Mouse (Mus musculus) hindbrain, embryonic 15.5 days (tissue): ENCODE measurements at regions not wholly inside any gene's neighbourhood (a gene's known extent, or its start where the extent isn't known, plus 50 kb on each side); places are given as distances from the start of the nearest gene placed in this dataset.

ENCODE experiments used
- ATAC-seq: fragments of 200-750 bp; cut with Nextera tagmentation; 2 replicates; pipeline ENCODE4 v1.8.0; 2017; ENCODE audit warnings: low read depth, moderate number of reproducible peaks, moderate TSS enrichment; ENCODE audit not compliant: low FRiP score
- H3K27ac ChIP-seq: fragments of 300-500 bp; sonication (generic); replicated peaks from 2 replicates; pipeline ENCODE4 v1.5.1; 2015; ENCODE audit warnings: mild to moderate bottlenecking, inconsistent platforms
- H3K27me3 ChIP-seq: fragments of 300-500 bp; sonication (generic); 2 replicates; pipeline ENCODE4 v1.6.1; 2015; ENCODE audit warnings: control low read depth, inconsistent platforms
- H3K36me3 ChIP-seq: fragments of 300-500 bp; sonication (generic); 2 replicates; pipeline ENCODE4 v1.6.1; 2015; ENCODE audit warnings: control low read depth, inconsistent platforms
- H3K4me1 ChIP-seq: fragments of 300-500 bp; sonication (generic); replicated peaks from 2 replicates; pipeline ENCODE4 v1.6.1; 2015; ENCODE audit warnings: control low read depth, inconsistent platforms
- H3K4me2 ChIP-seq: fragments of 300-500 bp; sonication (generic); 2 replicates; pipeline ENCODE4 v1.6.1; 2015; ENCODE audit warnings: moderate library complexity, mild to moderate bottlenecking, inconsistent platforms
- H3K4me3 ChIP-seq: fragments of 300-500 bp; sonication (generic); 2 replicates; pipeline ENCODE4 v1.5.1; 2015; ENCODE audit warnings: mild to moderate bottlenecking, inconsistent platforms
- H3K9ac ChIP-seq: fragments of 300-500 bp; sonication (generic); 2 replicates; pipeline ENCODE4 v1.6.1; 2015; ENCODE audit warnings: inconsistent platforms
- H3K9me3 ChIP-seq: fragments of 300-500 bp; sonication (generic); 2 replicates; pipeline ENCODE4 v1.6.1; 2016; ENCODE audit warnings: control low read depth, inconsistent platforms
- WGBS: fragments of 180-500 bp; shearing (Covaris S2); methylation state at CpG from one replicate; pipeline ENCODE4 v1.1.7; 2015; 5-methylcytosine and 5-hydroxymethylcytosine counted together

- Histone ChIP-seq H3K9me3 (no peaks in the 10 kb centered on the region), H3K36me3 (no peaks in the 10 kb centered on the region), H3K27ac (no peak overlapping the region), H3K4me3 (no peak overlapping the region), H3K9ac (no peak overlapping the region), H3K4me1 (no peaks in the 10 kb centered on the region), H3K4me2 (no peak overlapping the region), H3K27me3 (no peaks in the 10 kb centered on the region)
- 60% methylated on average over 4 of the region's 4 CpGs for WGBS
- ATAC-seq: no peak
Observed at GRCm38 (mm10) chr14:102469326-102469725, 513.1 kb downstream of the Kctd12 start.

- WGBS: 67% methylated on average over 1 of the region's 1 CpGs
- Histone ChIP-seq H3K27ac (no peak overlapping the region), H3K4me1 (no peaks in the 10 kb centered on the region), H3K27me3 (no peaks in the 10 kb centered on the region), H3K4me3 (no peak overlapping the region), H3K9me3 (no peaks in the 10 kb centered on the region), H3K9ac (no peak overlapping the region), H3K36me3 (no peaks in the 10 kb centered on the region), H3K4me2 (no peak overlapping the region)
- ATAC-seq: no peak
Observed at GRCm38 (mm10) chr14:102461001-102461400, 521.4 kb downstream of the Kctd12 start.

- Histone ChIP-seq H3K4me1 (no peaks in the 10 kb centered on the region), H3K4me3 (no peak overlapping the region), H3K27me3 (no peaks in the 10 kb centered on the region), H3K9me3 (no peaks in the 10 kb centered on the region), H3K27ac (no peak overlapping the region), H3K4me2 (no peak overlapping the region), H3K9ac (no peak overlapping the region), H3K36me3 (no peaks in the 10 kb centered on the region)
- 36% methylated on average over 2 of the region's 2 CpGs for WGBS
- no peak for ATAC-seq
Observed at GRCm38 (mm10) chr14:102439738-102440137, 542.7 kb downstream of the Kctd12 start.

- Histone ChIP-seq H3K4me1 (no peaks in the 10 kb centered on the region), H3K4me3 (no peak overlapping the region), H3K9ac (no peak overlapping the region), H3K36me3 (no peaks in the 10 kb centered on the region), H3K4me2 (no peak overlapping the region), H3K27ac (no peak overlapping the region), H3K9me3 (no peaks in the 10 kb centered on the region), H3K27me3 (no peaks in the 10 kb centered on the region)
- 76% methylated on average over 4 of the region's 4 CpGs for WGBS
- no peak for ATAC-seq
Observed at GRCm38 (mm10) chr14:102403397-102404115, 578.9 kb downstream of the Kctd12 start.

GRCm38 (mm10) chr14:102402061-102402689, 580.3 kb downstream of the Kctd12 start:
- ATAC-seq: no peak
- Histone ChIP-seq H3K27me3 (no peaks in the 10 kb centered on the region), H3K4me2 (no peak overlapping the region), H3K4me3 (no peak overlapping the region), H3K9ac (no peak overlapping the region), H3K9me3 (no peaks in the 10 kb centered on the region), H3K36me3 (no peaks in the 10 kb centered on the region), H3K27ac (no peak overlapping the region), H3K4me1 (no peaks in the 10 kb centered on the region)
- 81% methylated on average over 4 of the region's 4 CpGs for WGBS

- no peak overlapping the region for H3K4me2 ChIP-seq
- no peak for ATAC-seq
- WGBS: 82% methylated on average over 7 of the region's 7 CpGs
Observed at GRCm38 (mm10) chr14:102396036-102396734, 586.3 kb downstream of the Kctd12 start.

GRCm38 (mm10) chr14:102392351-102392750, 590.1 kb downstream of the Kctd12 start:
- 70% methylated on average over 3 of the region's 3 CpGs for whole genome bisulfite sequencing
- no peaks in the 10 kb centered on the region for H3K4me1 ChIP-seq
- no peak for ATAC-seq

More at GRCm38 (mm10) chr14:102396036-102396734, 586.3 kb downstream of the Kctd12 start:
- H3K9ac ChIP-seq: no peak overlapping the region
- H3K4me1 ChIP-seq: no peaks in the 10 kb centered on the region
- no peak overlapping the region for H3K4me3 ChIP-seq
- H3K36me3 ChIP-seq: no peaks in the 10 kb centered on the region
- no peak overlapping the region for H3K27ac ChIP-seq
- H3K27me3 ChIP-seq: no peaks in the 10 kb centered on the region
- no peaks in the 10 kb centered on the region for H3K9me3 ChIP-seq

GRCm38 (mm10) chr14:102372994-102373567, 609.4 kb downstream of the Kctd12 start:
- no peak overlapping the region for H3K4me2 ChIP-seq
- no peak for ATAC-seq
- no peak overlapping the region for H3K9ac ChIP-seq
- H3K9me3 ChIP-seq: no peaks in the 10 kb centered on the region
- no peaks in the 10 kb centered on the region for H3K27me3 ChIP-seq
- no peak overlapping the region for H3K4me3 ChIP-seq
- no peaks in the 10 kb centered on the region for H3K4me1 ChIP-seq
- WGBS: 85% methylated on average over 5 of the region's 5 CpGs
- no peaks in the 10 kb centered on the region for H3K36me3 ChIP-seq
- no peak overlapping the region for H3K27ac ChIP-seq

More at GRCm38 (mm10) chr14:102392351-102392750, 590.1 kb downstream of the Kctd12 start:
- Histone ChIP-seq H3K27me3 (no peaks in the 10 kb centered on the region), H3K4me3 (no peak overlapping the region), H3K36me3 (no peaks in the 10 kb centered on the region), H3K27ac (no peak overlapping the region), H3K9ac (no peak overlapping the region), H3K9me3 (no peaks in the 10 kb centered on the region), H3K4me2 (no peak overlapping the region)

GRCm38 (mm10) chr14:102361589-102361988, 620.8 kb downstream of the Kctd12 start:
- WGBS: 83% methylated on average over 2 of the region's 2 CpGs
- no peak overlapping the region for H3K4me2 ChIP-seq
- H3K4me3 ChIP-seq: no peak overlapping the region
- H3K9ac ChIP-seq: no peak overlapping the region
- no peaks in the 10 kb centered on the region for H3K27me3 ChIP-seq
- H3K36me3 ChIP-seq: no peaks in the 10 kb centered on the region
- H3K9me3 ChIP-seq: no peaks in the 10 kb centered on the region
- ATAC-seq: no peak
- no peak overlapping the region for H3K27ac ChIP-seq
- H3K4me1 ChIP-seq: no peaks in the 10 kb centered on the region

GRCm38 (mm10) chr14:102329409-102329808, 599.7 kb downstream of the Lmo7 start:
- no peak overlapping the region for H3K27ac ChIP-seq
- no peaks in the 10 kb centered on the region for H3K27me3 ChIP-seq
- no peak overlapping the region for H3K9ac ChIP-seq
- ATAC-seq: no peak
- H3K36me3 ChIP-seq: no peaks in the 10 kb centered on the region
- H3K9me3 ChIP-seq: no peaks in the 10 kb centered on the region
- H3K4me2 ChIP-seq: no peak overlapping the region
- H3K4me3 ChIP-seq: no peak overlapping the region
- H3K4me1 ChIP-seq: no peaks in the 10 kb centered on the region

GRCm38 (mm10) chr14:102306332-102306731, 576.6 kb downstream of the Lmo7 start:
- no peak overlapping the region for H3K27ac ChIP-seq
- ATAC-seq: no peak
- H3K9ac ChIP-seq: no peak overlapping the region
- H3K9me3 ChIP-seq: no peaks in the 10 kb centered on the region
- H3K36me3 ChIP-seq: no peaks in the 10 kb centered on the region
- H3K4me2 ChIP-seq: no peak overlapping the region
- no peaks in the 10 kb centered on the region for H3K4me1 ChIP-seq
- 89% methylated on average over 6 of the region's 6 CpGs for WGBS
- no peaks in the 10 kb centered on the region for H3K27me3 ChIP-seq
- no peak overlapping the region for H3K4me3 ChIP-seq

- Histone ChIP-seq H3K9me3 (no peaks in the 10 kb centered on the region), H3K4me1 (no peaks in the 10 kb centered on the region), H3K27ac (no peak overlapping the region), H3K4me3 (no peak overlapping the region), H3K4me2 (no peak overlapping the region), H3K9ac (no peak overlapping the region), H3K36me3 (no peaks in the 10 kb centered on the region), H3K27me3 (no peaks in the 10 kb centered on the region)
- no peak for ATAC-seq
- 66% methylated on average over 2 of the region's 2 CpGs for WGBS
Observed at GRCm38 (mm10) chr14:102302826-102303225, 573.1 kb downstream of the Lmo7 start.
